Mouse (Mus musculus) thymus, postnatal 10 days (tissue): ENCODE results near the gene Plb1.
A peak's percentile ranks its signal among the peaks of the same experiment; 100 is the strongest.

Experiments
- DNase-seq, 2 experiments: peaks; one replicate each; pipeline ENCODE4 v3.0.0; 2021; ENCODE audit warnings: low spot score in 2 of 2

Plb1 gene

DNA sequence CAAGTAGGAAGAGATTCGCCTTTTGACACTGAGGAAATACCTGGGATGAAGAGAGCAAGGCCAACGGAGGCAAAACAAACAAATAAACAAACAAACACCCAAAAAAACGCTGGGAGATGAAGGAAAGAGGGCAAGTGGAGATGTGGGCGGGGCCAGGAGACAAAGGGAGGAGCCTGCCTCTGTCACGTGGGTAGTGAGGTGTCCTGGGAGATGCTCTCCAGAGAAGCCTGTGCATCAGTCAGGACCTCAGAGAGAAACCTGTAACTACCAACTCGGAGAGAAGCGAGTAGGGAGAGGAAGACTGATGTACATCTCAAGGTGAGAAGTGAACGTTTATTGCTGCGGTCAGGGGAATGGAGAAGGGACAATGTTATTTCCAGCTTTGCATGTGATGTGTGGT, at the start of gene Plb1:
TSS of gene Plb1 (plus strand) at position 235 of the 400 bp plus-strand sequence.
- DNase-seq: no peak

DNA sequence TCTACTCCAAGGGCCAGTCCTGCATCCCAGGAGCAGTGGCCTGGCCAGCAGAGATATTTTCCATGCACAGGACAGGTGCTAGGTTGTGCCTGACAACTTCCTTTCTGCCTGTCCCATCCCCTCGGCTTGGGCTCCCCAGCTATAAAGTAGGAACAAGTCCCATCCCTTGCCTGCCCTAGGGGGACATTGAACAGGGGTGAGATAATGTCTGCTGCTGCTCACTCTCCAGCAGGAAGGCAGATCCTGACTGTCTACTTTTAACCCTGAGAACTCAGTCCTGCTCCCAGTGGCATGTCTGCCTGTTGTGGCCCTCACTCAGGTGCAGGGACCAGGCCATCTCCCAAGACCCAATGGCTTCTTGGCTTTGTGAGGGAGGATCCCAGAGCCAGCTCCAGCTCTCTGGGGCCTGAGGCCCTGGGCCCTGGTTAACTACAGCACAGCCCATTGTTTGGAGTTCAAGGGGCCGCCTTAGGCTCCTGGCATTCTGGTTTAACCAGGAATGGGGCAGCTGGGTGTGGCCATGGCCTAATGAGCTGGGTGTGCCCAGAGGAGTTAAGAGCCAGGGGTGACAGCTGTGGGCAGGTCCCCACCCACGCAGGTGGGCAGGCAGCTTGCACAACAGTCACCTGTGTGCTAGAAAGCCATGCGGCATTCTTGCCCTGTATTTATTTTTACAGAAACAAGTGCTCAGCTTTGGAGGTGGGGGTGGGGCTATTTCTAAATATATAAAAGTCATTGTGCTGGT, 49.5 kb upstream of the Plb1 start:
- DNase-seq: no peak

DNA sequence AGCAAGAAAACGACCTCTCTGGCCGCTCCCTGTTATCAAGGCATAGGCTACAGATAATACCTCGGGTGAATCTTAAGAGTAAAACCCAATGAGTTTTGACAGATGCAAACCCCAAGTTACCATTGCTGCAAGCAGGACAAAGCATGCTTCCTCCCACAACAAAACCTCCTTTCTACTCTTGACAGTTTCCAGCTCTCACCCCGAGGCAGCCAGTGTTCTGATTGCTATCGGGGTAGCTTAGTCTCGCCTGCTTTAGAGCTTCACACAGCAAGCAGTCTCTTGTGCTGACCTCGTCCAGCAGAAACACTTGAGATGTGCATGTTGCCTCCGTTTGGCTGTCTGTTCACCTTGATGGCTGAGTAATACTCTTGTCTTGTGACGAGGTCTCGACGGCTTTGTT, 44.8 kb upstream of the Plb1 start:
- no peak for DNase-seq

DNA sequence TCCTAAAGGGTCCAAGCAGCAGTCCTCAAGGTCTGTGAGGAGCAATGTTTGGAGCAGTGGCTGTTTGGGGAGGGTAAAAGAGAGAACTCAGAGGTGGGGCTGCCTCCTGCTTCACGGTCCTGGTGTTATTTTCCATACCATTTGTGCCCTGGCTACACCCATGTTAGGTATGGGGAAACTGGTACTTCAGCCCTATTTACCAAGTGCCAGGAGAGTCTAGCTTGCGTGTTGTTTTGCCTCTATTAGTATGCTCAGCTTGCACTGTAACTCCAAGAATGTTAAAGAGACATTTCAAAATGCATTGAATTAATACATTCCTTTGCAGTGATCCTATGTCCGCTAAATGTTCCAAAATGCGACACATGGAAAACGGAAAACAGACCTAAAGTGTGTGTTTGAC, 41.2 kb upstream of the Plb1 start:
- no peak for DNase-seq

DNA sequence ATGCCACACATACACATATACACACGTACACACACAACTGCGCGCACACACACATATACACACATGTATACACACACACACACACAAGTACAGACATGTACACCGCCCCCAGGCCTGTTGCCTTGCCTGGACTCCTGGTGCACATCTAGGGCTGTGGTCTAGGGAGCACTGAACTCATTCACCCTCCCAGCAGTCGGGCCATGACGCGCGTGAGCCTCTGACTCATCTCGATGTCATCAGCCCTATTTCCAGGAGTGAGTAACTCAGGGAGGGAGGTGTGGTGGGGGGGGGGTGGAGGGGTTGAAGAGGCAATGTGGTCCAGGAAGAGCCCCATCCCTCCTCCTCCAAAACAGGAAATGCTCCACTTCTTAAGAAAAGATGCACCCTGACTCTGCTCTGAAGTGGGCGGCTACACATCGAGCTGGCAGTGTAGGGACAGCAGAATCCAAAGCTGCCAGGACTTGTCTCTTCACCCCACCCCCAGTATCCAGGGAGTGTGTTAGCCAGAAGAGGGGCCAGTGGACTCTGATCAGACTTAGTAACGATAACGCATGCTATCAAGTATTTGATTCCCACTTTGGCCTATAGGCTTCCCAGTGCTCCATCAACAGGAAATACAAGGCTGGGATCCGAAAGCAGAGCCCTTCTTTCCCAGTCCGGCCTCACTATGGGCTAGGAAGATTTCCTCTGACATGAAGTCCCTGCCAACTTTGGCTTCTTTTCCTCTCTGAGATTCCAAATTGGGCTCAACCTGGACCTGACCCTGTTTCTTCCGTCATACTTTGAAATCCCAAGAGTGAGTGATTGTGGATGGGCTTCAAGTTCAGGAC, 40.3 kb upstream of the Plb1 start:
- DNase-seq: no peak

DNA sequence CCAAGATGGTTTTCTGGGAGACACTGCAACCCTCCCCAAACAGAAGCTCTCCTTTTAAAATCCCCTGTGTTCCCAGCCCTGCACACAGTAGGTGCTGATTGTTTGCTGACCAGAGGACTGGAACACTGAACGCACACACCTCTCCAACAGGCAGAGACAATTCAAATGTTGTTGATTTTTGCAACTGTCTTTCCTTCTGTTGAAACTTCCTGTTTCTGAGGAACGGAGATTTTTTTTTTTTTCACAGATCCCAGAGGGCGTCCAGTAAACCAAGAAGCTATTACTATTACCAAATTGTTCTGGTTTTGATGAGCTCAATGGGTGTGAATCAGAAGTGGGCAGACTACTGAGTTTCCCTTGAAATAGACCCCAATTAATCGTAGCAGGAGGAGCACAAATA, 38.3 kb upstream of the Plb1 start:
- no peak for DNase-seq

DNA sequence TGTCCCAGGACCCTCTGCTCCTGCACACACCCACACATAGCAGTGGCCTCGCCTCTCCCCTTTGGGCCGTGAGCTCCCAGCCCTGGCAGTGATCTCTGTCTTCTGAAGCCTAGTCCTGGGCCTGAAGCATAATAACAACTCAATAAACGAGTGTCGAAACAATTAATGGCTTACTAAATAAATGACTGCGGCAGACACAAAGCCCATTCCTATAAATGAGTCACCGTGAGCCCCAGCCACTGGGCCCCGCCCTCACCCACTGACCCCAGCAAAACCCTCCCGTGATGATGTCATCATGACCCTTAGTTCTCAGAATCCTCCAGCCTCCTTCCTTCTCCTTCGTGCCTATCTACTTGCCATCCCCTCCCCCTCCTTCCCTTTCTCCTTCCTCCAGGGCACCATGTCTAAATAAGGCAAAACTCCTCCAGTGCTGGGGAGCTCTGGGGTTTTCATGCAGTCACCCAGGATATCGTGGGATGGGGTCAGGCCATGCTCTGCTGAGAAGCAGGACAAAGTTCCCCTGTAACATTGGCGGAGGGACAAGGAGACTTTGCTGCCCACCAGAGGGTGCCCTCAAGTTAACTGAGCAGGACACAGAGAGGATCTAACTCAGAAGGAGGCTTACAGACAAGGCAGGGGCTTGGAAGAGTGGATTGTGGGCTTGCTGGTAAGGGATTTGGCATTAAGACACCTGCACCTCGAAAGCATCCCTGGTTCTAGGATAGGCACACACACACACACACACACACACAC, 36.5 kb upstream of the Plb1 start:
- DNase-seq: no peak

DNA sequence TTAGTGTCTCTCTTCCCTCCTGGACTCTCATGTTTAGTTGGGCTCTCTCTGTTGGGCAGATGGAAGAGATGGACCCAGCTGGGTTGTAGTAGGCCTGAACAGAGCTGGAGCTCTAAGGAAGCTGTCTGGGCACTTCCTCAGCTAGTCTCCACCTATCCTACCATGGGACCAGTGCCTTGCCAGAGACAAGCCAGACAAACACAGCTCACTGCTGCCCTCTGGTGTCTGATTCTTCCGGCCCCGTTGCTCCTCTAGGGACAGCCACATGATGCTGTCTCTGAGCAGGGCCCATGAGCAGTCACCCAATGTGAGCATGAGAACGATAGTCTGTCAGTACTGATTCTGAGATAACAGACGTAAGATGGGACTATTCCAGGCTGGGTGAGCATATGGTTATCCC, 34.8 kb upstream of the Plb1 start:
- DNase-seq: peak; percentile 78 to 94

DNA sequence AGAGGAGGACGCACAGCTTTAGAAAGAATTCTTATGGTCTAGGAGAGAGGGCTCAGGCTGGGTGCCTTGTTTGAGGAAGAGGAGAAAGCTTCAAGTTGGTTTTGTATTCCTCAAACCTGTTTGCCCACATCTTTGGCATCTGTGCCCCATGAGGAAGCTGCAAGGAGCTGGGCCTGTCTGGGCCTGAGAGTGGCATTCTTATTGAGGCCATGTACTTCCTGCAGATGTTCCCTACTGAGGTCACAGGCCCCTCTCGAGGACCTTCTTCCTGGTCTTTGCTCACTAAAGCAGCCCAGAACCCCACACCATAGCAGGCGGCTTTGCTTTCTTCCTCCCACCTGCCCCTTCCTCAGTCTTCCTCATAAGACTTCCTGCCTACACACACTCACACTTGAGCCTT, 33.4 kb upstream of the Plb1 start:
- DNase-seq: peak; percentile 14 to 20

DNA sequence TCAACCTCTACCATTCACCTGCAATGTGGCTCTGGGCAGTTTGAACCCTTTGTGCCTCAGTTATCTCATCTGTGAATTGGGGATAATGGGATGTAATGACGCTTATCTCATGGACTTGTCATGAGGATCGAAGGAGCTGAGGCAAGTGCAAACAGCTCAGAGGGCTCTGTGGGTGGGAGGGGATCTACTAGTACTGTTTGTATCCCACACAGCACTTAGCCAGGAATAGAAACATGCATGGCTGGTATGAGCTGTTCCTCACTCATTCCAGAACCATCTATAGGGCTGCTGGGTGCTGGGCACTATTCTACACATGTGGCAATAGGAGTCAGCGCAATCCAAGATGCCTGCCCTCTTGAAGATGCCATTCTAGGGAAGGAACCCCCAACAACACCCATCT, 32.9 kb upstream of the Plb1 start:
- DNase-seq: no peak

DNA sequence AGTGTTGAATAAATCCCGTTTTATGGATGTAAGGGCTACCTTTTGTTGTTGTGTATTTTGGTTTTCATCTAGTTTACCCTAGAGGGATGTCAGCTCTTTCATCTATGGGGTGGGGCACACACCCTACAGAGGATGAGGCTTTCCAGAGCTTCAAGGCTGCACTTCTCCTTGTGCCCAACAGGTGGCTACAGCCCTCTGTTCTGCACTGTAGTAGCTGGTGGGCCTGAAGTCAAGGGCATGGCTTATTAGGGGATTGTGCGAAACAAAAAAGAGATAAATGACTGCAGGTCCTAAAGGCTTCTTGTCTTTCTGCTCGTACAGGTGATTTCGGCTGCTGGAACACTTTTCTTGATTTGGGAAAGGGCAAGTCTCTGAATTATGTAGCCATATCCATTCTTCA, 27.9 kb upstream of the Plb1 start:
- DNase-seq: peak in 1 of 2 experiments; percentile 22

DNA sequence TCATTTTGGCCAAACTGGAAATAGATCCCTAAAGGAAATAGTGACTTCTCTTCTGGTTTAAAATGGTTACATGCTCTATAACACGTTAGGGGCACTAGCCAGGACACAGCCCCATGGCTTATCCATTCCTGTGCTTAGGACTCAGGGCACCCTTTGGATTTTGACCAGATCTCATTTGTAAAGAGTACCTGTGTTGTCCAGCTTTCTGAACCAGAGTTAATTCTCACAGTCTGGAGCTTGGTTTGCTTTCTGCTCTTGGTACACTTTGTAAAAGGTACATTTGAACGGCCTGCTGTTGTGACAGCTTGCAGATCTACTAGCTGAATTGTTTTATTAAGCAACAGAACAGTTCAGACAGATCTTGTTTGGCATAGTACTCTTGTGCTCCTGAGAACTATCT, 25.8 kb upstream of the Plb1 start:
- DNase-seq: no peak

DNA sequence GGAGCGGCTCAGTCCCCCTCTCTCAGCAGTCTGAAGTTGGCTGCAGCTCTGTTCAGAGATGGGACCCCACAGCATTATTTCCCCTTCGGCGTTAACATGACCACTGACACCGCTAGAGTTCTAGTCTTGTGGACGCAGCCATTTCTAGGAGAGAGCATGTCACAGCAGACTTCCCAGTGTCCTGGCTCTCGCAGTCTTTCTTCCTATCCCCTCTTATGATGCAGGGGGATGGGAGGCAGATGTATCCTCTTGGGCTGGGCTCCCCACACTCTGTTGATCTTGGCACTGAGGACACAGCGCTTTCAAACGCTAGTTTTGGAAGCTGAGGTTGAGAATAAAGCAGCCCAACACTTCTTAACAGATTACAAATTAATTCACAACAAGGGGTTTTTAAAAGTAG, 24.0 kb upstream of the Plb1 start:
- DNase-seq: no peak

DNA sequence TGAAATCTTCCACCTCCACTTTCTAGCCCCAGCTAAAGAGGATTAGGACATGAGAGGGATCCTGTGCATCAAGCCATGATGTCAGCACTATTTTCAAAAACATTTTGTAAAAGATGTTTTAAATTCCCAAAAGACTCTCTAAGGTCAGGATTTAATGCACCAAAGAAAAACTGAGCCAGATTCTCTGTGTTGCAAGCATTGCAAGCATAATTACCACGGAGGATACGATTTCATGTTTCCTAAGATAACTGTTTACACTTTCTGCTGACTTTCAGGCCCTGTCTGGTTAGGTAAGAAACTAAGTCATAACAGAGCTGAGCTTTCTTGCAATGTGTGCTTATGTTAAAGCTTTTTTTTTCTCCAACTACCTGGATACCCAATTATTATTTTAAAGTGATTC, 21.5 kb upstream of the Plb1 start:
- no peak for DNase-seq

DNA sequence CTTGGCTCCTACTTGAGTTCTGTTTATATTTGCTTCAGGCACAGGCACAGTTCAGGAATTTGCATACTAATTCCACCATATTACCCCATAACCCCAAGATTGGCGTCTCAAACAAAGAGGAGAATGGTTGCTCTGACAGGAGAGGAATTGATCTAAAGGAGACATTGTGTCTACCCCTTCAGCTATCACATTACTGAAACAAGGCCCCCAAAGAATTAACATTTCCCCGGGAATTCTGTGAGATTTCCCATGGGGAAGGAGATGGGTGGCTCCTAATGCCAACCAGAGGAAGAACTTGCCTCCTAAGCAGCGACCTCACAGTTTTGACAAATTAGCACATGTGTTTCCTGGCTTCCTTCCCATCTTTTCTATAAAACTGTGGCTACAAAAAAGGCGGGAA, 18.8 kb upstream of the Plb1 start:
- DNase-seq: no peak

DNA sequence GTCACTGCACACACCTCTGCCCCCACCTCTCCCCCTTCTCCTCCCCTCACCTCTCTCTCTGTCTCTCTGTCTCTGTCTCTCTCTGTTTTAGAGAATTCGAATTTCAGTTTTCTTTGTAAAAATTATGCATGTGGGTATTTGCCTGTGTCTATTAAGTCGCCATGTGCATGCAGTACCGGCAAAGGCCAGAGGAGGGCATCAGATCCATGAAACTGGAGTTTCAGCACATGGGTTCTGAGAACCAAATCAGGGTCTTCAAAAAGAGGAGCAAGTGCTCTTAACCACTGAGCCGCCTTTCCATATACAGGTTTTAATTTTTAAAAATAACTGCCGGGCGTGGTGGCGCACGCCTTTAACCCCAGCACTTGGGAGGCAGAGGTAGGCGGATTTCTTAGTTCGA, 17.0 kb upstream of the Plb1 start:
- peak in 1 of 2 experiments; percentile 68 for DNase-seq

DNA sequence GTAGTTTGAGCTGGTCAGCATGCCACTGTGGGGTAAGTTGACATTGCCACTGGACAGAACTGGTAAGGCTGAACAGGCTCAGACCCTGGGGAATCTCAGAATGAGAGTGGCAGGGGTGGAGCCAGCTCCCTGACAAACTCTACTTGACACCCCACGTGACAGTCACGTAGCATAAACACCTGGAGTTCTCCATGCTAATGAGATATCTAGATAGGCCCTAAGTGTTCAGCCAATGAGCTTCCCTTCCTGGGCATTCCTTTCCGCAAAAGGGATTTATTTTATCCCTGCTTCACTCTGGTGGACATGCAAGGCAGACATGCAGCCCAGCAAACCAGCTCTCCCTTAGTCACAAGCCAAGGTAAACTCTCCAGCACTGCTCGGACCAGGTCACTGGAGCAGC, 16.0 kb upstream of the Plb1 start:
- no peak for DNase-seq

DNA sequence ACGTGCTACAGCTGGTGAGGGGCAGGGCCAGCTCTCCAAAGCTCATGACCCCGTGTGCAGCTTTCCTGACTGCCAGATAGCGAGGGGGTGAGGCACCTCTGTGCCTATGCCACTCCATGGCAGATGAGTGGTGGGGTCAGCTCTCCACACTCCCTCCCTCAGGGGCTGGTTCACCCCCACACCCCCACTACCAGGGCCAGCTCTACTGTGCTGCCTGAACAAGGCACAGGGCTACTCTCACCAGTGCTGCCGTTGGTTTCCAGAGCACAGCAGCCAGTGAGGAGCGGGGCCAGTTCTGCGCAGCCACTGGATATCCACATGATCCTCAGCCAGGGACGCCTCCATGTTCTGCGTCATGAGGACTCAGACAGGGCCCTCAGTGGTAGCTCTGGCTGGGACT, 15.0 kb upstream of the Plb1 start:
- no peak for DNase-seq

DNA sequence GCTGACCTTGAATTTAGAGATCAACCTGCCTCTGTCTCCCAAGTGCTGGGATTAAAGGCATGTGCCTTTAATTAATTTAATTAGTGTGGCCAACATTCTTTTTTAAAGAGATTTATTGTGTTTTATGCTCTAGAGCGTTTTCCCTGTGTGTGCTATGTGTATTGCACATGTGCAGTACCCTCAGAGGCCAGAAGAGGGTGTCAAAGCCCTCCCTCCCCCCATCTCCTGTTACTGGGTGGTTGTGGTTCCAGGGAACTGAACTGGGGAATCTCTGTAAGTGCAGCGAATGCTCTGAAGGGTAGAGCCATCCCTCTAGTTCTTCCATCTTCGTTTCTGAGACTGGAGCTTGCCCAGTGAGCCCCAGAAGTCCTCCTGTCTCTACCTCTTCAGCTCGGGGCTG, 2.1 kb upstream of the Plb1 start:
- DNase-seq: peak in 1 of 2 experiments; percentile 39

DNA sequence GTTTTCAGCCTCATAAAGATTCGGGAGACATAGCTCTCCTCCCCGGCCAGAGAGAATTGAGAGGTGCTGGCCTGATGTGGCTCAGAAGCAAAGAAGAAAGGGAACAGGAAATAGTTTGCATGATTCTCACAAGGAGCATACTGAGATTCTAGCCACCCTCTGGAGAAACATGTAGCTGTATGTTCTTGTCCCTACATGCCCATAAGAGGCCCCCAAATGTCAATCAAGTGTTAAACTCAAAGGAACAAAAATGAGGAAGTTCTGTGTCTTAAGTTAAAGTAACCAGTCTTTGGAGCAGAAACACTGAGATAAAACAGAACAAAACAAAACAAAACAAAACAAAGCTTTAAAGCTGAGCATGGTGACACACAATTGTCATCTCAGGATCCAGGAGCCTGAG, 6.8 kb downstream of the Plb1 start:
- DNase-seq: no peak

DNA sequence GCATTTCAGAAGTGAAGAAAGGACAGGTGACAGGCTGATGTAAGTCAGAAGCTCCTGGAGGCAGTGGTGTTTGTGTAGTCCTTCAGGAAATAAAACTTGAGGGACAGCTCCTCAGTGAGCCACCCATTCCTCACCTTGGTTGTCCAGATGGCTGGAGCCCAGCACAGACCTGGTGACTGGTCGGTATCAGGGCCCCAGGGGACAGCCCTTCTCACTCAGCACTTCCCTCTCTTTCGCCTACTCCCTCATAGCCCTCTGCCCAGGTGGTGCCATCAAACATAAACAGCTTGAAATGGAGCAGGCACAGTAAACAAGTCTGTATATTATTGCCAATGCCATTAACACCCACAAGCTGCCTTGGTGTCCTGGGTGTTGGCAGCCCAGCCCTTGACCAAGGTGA, 8.2 kb downstream of the Plb1 start:
- no peak for DNase-seq

DNA sequence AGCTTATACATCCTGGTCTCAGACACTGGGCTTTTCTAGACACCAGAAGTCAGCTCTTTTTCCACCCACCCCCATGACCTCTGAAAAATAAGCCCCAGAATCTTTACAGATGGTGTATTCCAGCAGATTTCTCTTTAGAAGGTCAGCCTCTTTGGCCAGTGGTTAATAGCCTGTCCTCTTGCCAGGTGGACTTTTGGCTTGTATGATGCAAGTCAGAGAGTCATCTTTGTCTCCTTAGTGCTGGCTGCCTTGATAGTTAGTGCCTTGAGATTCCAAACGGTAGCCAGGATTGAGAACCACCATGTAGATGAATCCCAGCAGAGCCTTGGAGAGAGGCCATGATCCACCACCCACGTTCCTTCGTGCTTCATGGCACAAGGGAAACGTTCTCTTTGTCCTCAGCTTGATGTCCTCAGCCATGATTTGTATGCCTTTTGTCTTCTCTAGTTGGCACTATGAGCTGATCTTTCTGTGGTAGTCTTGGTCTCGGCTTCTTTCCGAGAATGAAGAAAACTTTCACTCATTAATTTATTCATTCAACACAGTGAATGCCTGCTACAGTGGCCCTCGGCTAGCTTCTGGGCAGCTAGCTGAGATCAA, 10.9 kb downstream of the Plb1 start:
- DNase-seq: no peak
